Mouse (Mus musculus) heart, postnatal 36 days (tissue): ENCODE data around the gene Papss2. TPM values are rescaled to one million over a fixed set of nuclear protein-coding genes. Genes with fewer than 3 reads are reported as not detected.
A peak's percentile ranks its signal among the peaks of the same experiment; 100 is the strongest.
"Not testable (repeated sequence)": the region's sequence is repeated elsewhere in the genome, so short reads cannot be mapped to it uniquely, and the experiment has no call there.

Experiments
- DNase-seq, 2 experiments: peaks; one replicate each; pipeline ENCODE4 v3.0.0; 2021 to 2022
- intact Hi-C: fragments of 180-260 bp; cut with DNase I; formaldehyde crosslinking; loops from one replicate; pipeline ENCODE4 v1.15.1; 2025
- total RNA-seq, 2 experiments: library from RNA; stranded (reverse); gene quantifications; 2 replicates each; pipeline ENCODE4 v1.2.3; 2021

Gene Papss2
- total RNA-seq, 2 experiments from 2014 or later: 12.9 to 15.2 TPM

DNA sequence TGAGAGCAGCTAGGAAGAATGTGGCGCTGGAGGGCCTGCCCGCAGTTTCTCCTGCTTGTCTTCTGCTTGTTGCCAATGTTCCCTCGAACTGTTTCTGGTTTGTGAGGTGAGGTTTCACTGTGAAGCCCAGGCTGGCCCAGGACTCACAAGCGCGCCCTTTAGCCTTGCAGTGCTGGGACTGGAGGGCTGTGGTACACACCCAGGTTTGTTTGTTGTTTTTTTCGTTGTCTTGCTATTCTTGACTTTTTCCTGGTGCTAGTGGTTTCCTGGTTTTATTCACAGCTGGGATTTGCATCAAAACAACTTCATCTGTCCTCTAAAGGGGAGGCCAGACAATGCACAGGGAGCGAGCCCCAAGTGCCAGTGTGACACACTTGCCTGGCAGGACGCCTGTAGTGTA lies 39.3 kb downstream of the Papss2 start:
- peak; percentile 9 to 19 for DNase-seq
- intact Hi-C loops: no loop called here

GRCm38 (mm10) chr19:32637357-32638275 lies 42.0 kb downstream of the Papss2 start:
- DNase-seq: peak; percentile 20 to 39
- intact Hi-C loops: no loop called here

GRCm38 (mm10) chr19:32638276-32638903 lies 42.8 kb downstream of the Papss2 start:
- DNase-seq: no peak
- intact Hi-C loops: no loop called here

DNA sequence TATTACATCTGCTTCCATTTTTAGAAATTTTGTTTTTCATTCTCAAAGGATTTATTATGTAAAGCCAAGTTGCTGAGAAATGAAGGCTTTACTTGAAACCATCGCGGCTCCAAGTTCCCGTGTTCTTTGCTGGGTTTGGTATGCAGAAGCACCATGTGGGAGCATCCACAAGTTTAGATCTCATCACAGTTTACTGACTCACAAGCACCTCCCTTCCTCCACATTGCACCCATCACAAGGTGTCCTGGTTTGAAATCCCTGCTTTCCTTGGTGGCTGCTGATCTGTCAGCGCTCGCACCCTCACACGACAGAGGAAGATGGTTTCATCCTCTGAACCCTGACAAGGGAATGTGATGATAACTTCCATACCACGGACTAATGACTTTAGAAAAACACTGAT lies 45.9 kb downstream of the Papss2 start:
- DNase-seq: no peak
- intact Hi-C loops: no loop called here

DNA sequence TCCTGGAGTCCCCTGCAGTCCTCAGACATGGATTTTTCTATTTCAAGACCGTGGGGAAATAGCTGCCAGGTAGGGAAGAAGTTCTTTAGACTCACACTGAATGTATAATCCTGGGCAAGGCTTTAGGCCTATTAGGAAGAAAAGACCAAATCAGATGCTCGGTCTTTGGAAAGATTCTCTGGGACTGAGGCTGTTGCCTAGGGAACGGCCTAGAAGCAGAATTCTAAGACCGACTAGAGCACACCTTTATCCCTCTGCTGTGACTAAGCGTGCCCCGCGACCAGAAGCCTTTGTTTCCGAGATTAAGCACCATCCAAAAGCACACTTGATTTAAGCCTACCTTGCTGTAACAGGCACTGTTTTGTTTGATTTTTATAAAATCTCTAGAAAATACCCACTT lies 46.4 kb downstream of the Papss2 start:
- intact Hi-C loops: no loop called here
- DNase-seq: no peak

DNA sequence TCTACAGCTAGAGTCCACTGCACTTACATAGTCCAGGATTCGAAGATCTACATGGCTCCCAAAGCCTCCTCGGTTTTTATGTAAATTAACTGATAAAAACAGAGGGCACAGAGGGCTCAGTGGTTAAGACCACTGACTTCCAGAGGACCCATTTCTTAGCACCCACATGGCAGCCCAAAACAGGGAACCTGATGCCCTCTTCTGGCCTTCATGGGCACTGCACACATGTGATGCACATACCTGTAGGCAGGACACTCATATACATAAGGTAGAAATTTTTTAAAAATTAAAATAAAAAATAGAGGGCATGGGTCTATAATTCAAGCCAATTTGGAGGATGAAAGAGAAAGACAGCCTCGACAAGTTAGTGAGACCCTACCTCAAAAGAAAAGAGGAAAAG lies 48.1 kb downstream of the Papss2 start:
- no peak for DNase-seq
- intact Hi-C loops: no loop called here

DNA sequence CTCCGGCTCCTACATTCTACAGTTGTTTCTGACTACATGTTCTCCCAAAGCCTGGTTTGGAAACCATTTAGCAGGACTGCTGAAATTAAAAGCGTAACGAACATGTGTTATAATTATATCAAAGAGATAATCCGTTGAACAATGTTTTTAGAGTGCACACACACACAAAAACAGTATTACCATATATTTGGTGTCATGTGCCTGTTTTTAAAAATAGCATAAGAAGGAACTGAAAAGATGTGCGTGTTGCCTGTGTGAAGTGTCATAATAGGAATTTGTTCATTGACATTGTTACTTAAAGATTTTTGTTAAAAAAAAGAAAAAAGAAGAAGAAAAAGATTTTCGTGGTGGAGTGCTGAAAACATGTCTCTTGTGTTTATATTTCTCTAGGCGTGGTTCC lies 50.3 kb downstream of the Papss2 start:
- DNase-seq: no peak
- intact Hi-C loops: no loop called here

- intact Hi-C loops: no loop called here
- no peak for DNase-seq
Measured at GRCm38 (mm10) chr19:32646382-32646781, 50.8 kb downstream of the Papss2 start.

- no peak for DNase-seq
- intact Hi-C loops: no loop called here
Measured at GRCm38 (mm10) chr19:32648019-32648571, 52.5 kb downstream of the Papss2 start.

- DNase-seq: no peak
- intact Hi-C loops: no loop called here
Measured at GRCm38 (mm10) chr19:32651046-32651445, 55.5 kb downstream of the Papss2 start.

- DNase-seq: no peak
- intact Hi-C loops: no loop called here
Measured at GRCm38 (mm10) chr19:32653122-32653521, 57.5 kb downstream of the Papss2 start.

- no peak for DNase-seq
- intact Hi-C loops: no loop called here
Measured at GRCm38 (mm10) chr19:32653630-32654362, 58.2 kb downstream of the Papss2 start.

- intact Hi-C loops: no loop called here
- DNase-seq: no peak
Measured at GRCm38 (mm10) chr19:32659346-32659745, 63.8 kb downstream of the Papss2 start.

GRCm38 (mm10) chr19:32662936-32663335 lies 67.3 kb downstream of the Papss2 start:
- DNase-seq: no peak
- intact Hi-C loops: no loop called here

DNA sequence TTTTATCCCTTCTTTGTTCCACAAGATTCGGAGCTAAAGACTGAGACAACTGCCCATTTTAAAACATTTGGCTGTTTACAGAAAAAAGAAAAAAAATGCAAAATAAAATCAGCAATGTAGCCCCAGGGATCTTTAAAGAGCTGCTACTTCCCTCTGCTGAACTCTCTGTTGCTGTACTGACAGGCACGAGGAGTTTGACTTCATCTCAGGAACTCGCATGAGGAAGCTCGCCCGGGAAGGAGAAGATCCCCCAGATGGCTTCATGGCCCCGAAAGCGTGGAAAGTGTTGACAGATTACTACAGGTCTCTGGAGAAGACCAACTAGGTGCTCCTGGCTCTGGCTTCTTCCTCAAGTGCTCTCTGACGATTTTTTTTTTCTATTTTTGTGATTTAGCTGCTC lies 69.7 kb downstream of the Papss2 start:
- DNase-seq: no peak
- intact Hi-C loops: no loop called here

- DNase-seq, intact Hi-C loops: not testable (repeated sequence)
Measured at GRCm38 (mm10) chr19:32667830-32668229, 72.2 kb downstream of the Papss2 start.

DNA sequence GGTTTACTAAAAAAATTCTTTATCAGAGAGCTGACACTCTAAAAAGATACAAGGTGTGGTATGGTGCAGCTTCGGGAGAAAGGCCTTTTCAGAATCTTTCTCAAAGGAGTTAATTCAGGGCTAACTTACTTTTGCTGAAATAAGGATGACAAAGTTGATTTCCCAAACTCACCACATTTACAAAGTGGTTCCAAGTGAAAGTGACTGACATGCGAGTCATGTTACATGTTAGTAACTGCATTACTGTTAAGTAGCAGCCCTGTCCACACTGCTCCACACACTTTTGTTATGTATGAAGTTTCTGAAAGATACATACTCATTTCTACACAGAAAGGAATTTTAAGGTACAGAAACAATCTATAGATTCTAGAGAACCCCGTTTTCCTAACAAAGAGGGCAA lies 80.2 kb downstream of the Papss2 start:
- intact Hi-C loops: no loop called here
- no peak for DNase-seq

DNA sequence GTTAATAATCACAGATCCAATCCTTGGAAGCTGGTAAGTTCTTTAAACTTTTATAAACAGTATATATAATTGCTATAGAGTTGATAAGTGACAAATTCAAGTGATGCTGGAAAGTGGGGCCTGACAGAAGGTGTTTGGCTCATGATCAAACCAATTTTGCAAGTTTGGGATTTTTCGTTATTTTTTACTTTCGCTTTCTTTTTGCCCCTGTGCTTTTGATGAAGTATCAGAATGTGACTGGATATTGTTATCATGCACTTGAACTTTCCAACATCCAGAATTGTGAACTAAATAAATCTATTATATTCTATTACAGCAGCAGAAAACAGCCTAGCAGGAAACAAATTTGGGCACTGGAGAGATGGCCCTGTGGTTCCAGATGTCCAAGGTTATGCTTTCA lies 85.3 kb downstream of the Papss2 start:
- intact Hi-C loops: no loop called here
- no peak for DNase-seq

GRCm38 (mm10) chr19:32683081-32683480 lies 87.5 kb downstream of the Papss2 start:
- intact Hi-C loops: no loop called here

GRCm38 (mm10) chr19:32687721-32688120 lies 92.1 kb downstream of the Papss2 start:
- intact Hi-C loops: loop anchor here (2.0 kb wide), 1 partner anchor 93 kb away; the partner anchor contains the start of gene Papss2
- DNase-seq: no peak

More at GRCm38 (mm10) chr19:32683081-32683480, 87.5 kb downstream of the Papss2 start:
- DNase-seq: no peak

GRCm38 (mm10) chr19:32688227-32688626 lies 92.6 kb downstream of the Papss2 start:
- intact Hi-C loops: loop anchor here (2.0 kb wide), 1 partner anchor 93 kb away; the partner anchor contains the start of gene Papss2
- not testable (repeated sequence) for DNase-seq
